Mouse (Mus musculus): ENCODE measurements around the gene Gm3500. TPM values are rescaled to one million over a fixed set of nuclear protein-coding genes. Genes with fewer than 3 reads are reported as not detected.
"Not testable (repeated sequence)": the region's sequence is repeated elsewhere in the genome, so short reads cannot be mapped to it uniquely, and the experiment has no call there.

The Gm3500 gene
- not detected in 2 replicates for total RNA-seq (2021)
- long read RNA-seq = 0 reads

GRCm38 (mm10) chr14:5388949-5389348 lies at the start of gene Gm3500:
Gene Gm3500 (minus strand): TSS chr14:5389049.
- not testable (repeated sequence) for DNase-seq

GRCm38 (mm10) chr14:5334828-5335227 lies 54.0 kb downstream of the Gm3500 start, which contains the start of gene Gm3542:
Gene Gm3542 (minus strand): TSS chr14:5334928.
- not testable (repeated sequence) for DNase-seq

Other genes starting within 250 kb of the Gm3500 start
- not detected in 2 replicates for gene Gm3317, start 224.5 kb downstream of the Gm3500 start, total RNA-seq (2021)
- not detected in 2 replicates for gene Gm8271, start 203.3 kb downstream of the Gm3500 start, total RNA-seq (2021)
- not detected in 2 replicates for gene Gm3526, start 128.5 kb downstream of the Gm3500 start, total RNA-seq (2021)
- gene Gm3542, start 54.1 kb downstream of the Gm3500 start, total RNA-seq (2021) = not detected in 2 replicates
- 0.73 TPM in 1 of 2 replicates, not detected in the other for gene Gm3194, start 66.4 kb upstream of the Gm3500 start, total RNA-seq (2021)
- gene Gm8246, start 88.8 kb upstream of the Gm3500 start, total RNA-seq (2021) = not detected in 2 replicates
- not detected in 2 replicates for gene Gm3187, start 95.2 kb upstream of the Gm3500 start, total RNA-seq (2021)
- 0.58 TPM in 1 of 2 replicates, not detected in the other for gene Gm3488, start 112.6 kb upstream of the Gm3500 start, total RNA-seq (2021)
- not detected in 2 replicates for gene Gm3532, start 149.4 kb upstream of the Gm3500 start, total RNA-seq (2021)
- gene Gm8265, start 244.0 kb upstream of the Gm3500 start, total RNA-seq (2021) = not detected in 2 replicates